Mouse (Mus musculus) forebrain, embryonic 12.5 days (tissue): ENCODE results near the gene Mylk3. TPM values are rescaled to one million over a fixed set of nuclear protein-coding genes. Genes with fewer than 3 reads are reported as not detected.

ENCODE experiments used
- ATAC-seq: fragments of 200-750 bp; cut with Nextera tagmentation; 2 replicates; pipeline ENCODE4 v1.8.0; 2017; ENCODE audit warnings: moderate TSS enrichment; ENCODE audit not compliant: low FRiP score
- H3K27ac ChIP-seq: fragments of 300-500 bp; sonication (generic); 2 replicates; pipeline ENCODE4 v1.5.1; 2016; ENCODE audit warnings: mild to moderate bottlenecking
- H3K27me3 ChIP-seq: fragments of 300-500 bp; sonication (generic); 2 replicates; pipeline ENCODE4 v1.6.1; 2016; ENCODE audit warnings: mild to moderate bottlenecking
- H3K36me3 ChIP-seq: fragments of 300-500 bp; sonication (generic); replicated peaks from 2 replicates; pipeline ENCODE4 v1.6.1; 2016; ENCODE audit warnings: mild to moderate bottlenecking
- H3K4me1 ChIP-seq: fragments of 300-500 bp; sonication (generic); 2 replicates; pipeline ENCODE4 v1.6.1; 2016
- H3K4me2 ChIP-seq: fragments of 300-500 bp; sonication (generic); 2 replicates; pipeline ENCODE4 v1.6.1; 2016; ENCODE audit warnings: mild to moderate bottlenecking, moderate library complexity
- H3K4me3 ChIP-seq: fragments of 300-500 bp; sonication (generic); replicated peaks from 2 replicates; pipeline ENCODE4 v1.5.1; 2016; ENCODE audit warnings: mild to moderate bottlenecking
- H3K9ac ChIP-seq: fragments of 300-500 bp; sonication (generic); 2 replicates; pipeline ENCODE4 v1.6.1; 2016; ENCODE audit warnings: mild to moderate bottlenecking
- H3K9me3 ChIP-seq: fragments of 300-500 bp; sonication (generic); 2 replicates; pipeline ENCODE4 v1.6.1; 2016
- WGBS: fragments of 180-500 bp; shearing (Covaris S2); methylation state at CpG from one replicate; pipeline ENCODE4 v1.1.7; 2016; 5-methylcytosine and 5-hydroxymethylcytosine counted together
- polyA plus RNA-seq: library from polyadenylated mRNA; unstranded; fragments of >200 nt; fragmentation: Nextera tagmentation; extraction: Ambion mirVana; gene quantifications from 2 replicates; pipeline ENCODE4 v1.2.1, GENCODE M21; 2016

Gene Mylk3
- polyA plus RNA-seq, 1 experiment from 2014 or later: 1.3 TPM

- Histone ChIP-seq H3K4me3 (no peak overlapping the region), H3K36me3 (peaks cover 44% of the 10 kb centered on the region), H3K4me2 (0 out of 2 replicates have a peak overlapping the region, but pooled peaks have one; percentile 13), H3K27me3 (no peaks in the 10 kb centered on the region), H3K4me1 (peaks cover 31% of the 10 kb centered on the region), H3K9ac (peak overlapping the region; percentile 44; the same call in 1 of the 2 replicates), H3K9me3 (no peaks in the 10 kb centered on the region), H3K27ac (no peak overlapping the region)
- ATAC-seq: no peak
- 45% methylated on average over 1 of the region's 1 CpGs for WGBS
These were observed 84.2 kb downstream of the Mylk3 start for GRCm38 (mm10) chr8:85301941-85302340.

- peak within 1 kb of the TSS; percentile 98 for H3K27ac ChIP-seq
- WGBS: under 1% methylated on average over 63 of the region's 63 CpGs
- peaks cover 22% of the 10 kb centered on the region for H3K36me3 ChIP-seq
- peak within 1 kb of the TSS; percentile 96 for H3K4me3 ChIP-seq
- ATAC-seq: peak; percentile 98
- peak within 1 kb of the TSS; percentile 93 for H3K9ac ChIP-seq
- no peaks in the 10 kb centered on the region for H3K27me3 ChIP-seq
- peak within 1 kb of the TSS; percentile 82 for H3K4me2 ChIP-seq
- peaks cover 31% of the 10 kb centered on the region for H3K4me1 ChIP-seq
- H3K9me3 ChIP-seq: no peaks in the 10 kb centered on the region
These were observed 86.6 kb downstream of the Mylk3 start, which contains the start of the genes Orc6 and Vps35 for GRCm38 (mm10) chr8:85299434-85300077. Gene Orc6 (plus strand): TSS chr8:85299632. Gene Vps35 (minus strand): TSS chr8:85299802.

GRCm38 (mm10) chr8:85298600-85299433 is 87.3 kb downstream of the Mylk3 start:
- H3K27me3 ChIP-seq: no peaks in the 10 kb centered on the region
- peak overlapping the region; percentile 98 for H3K27ac ChIP-seq
- ATAC-seq: no peak; the same call in 1 of the 2 replicates
- peak overlapping the region; percentile 96 for H3K4me3 ChIP-seq
- WGBS: 1% methylated on average over 52 of the region's 53 CpGs
- peak overlapping the region; percentile 93 for H3K9ac ChIP-seq
- peaks cover 22% of the 10 kb centered on the region for H3K36me3 ChIP-seq
- H3K9me3 ChIP-seq: no peaks in the 10 kb centered on the region
- H3K4me1 ChIP-seq: peaks cover 31% of the 10 kb centered on the region
- H3K4me2 ChIP-seq: peak overlapping the region; percentile 82

GRCm38 (mm10) chr8:85286846-85287245 is 99.3 kb downstream of the Mylk3 start:
- Histone ChIP-seq H3K9me3 (no peaks in the 10 kb centered on the region), H3K36me3 (peaks cover 53% of the 10 kb centered on the region), H3K4me3 (no peak overlapping the region), H3K9ac (no peak overlapping the region), H3K27me3 (no peaks in the 10 kb centered on the region), H3K4me2 (no peak overlapping the region), H3K27ac (no peak overlapping the region), H3K4me1 (no peaks in the 10 kb centered on the region)
- 98% methylated on average over 1 of the region's 1 CpGs for WGBS
- no peak for ATAC-seq

Other genes with a start within 250 kb of the Mylk3 start
- gene Cks1brt, start 234.4 kb downstream of the Mylk3 start, polyA plus RNA-seq: not detected in 2 replicates
- gene Olfr371, start 160.4 kb downstream of the Mylk3 start, polyA plus RNA-seq: not detected in 2 replicates
- gene Orc6, start 86.7 kb downstream of the Mylk3 start, polyA plus RNA-seq: 112 and 115 TPM in 2 replicates
- 164 and 168 TPM in 2 replicates for gene Vps35, start 86.5 kb downstream of the Mylk3 start, polyA plus RNA-seq
- gene 4921524J17Rik, start 46.5 kb upstream of the Mylk3 start, polyA plus RNA-seq: 46.1 and 48.1 TPM in 2 replicates
- 36.9 and 38.3 TPM in 2 replicates for gene Gpt2, start 106.2 kb upstream of the Mylk3 start, polyA plus RNA-seq
- 167 and 183 TPM in 2 replicates for gene Dnaja2, start 169.0 kb upstream of the Mylk3 start, polyA plus RNA-seq